Mouse (Mus musculus): ENCODE data around the gene Jpt2.
"Not testable (repeated sequence)": the region's sequence is repeated elsewhere in the genome, so short reads cannot be mapped to it uniquely, and the experiment has no call there.

Jpt2 gene

GRCm38 (mm10) chr17:24960135-24960851, at the start of gene Jpt2:
Gene Jpt2, minus strand, starts transcription at chr17:24960689.
- peak; percentile 97 for DNase-seq

- no peak for DNase-seq
Measured at GRCm38 (mm10) chr17:25007480-25007879, 47.0 kb upstream of the Jpt2 start.

- no peak for DNase-seq
Measured at GRCm38 (mm10) chr17:25005102-25005501, 44.6 kb upstream of the Jpt2 start.

- no peak for DNase-seq
Measured at GRCm38 (mm10) chr17:24994721-24995120, 34.2 kb upstream of the Jpt2 start.

GRCm38 (mm10) chr17:24987221-24987620, 26.7 kb upstream of the Jpt2 start:
- no peak for DNase-seq

GRCm38 (mm10) chr17:24960852-24961715, 595 bp upstream of the Jpt2 start:
- no peak for DNase-seq

DNA sequence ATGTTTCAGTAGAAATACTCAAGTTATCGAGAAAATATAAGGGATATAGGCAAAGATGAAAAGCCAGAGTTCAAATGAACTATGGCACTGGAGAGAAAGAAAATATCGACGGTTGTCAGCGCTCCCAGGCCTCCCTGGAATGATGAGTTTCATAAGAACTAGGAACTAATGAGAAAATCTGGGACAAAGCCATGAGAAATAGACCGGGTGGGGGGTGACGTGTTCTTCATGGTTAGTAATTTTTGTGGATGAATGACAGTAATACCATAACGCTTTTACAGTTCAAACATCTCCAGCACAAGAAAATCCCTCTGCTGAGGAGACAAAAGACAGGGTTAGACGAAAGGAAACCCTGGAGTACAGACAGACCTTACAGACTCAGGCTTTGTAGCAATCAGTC, 1.1 kb downstream of the Jpt2 start:
- no peak for DNase-seq

DNA sequence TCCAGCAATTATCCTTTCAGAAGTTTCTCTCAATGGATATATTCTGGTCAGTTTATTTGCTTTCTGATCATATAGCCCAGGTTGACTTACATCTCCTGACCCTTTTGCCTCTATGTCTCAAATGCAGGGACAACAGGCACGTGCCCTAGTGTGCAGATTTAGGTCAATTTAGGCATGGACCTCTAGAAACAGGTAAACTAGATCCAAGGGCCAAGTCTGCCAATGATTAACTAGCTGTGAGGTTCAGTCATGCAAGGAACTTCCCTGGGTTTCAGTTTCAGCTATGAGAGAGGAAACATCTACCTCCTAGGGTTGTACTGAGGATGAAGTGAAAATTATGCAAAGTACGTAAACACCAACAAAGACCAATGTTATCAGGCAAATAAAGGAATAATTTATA, 7.2 kb downstream of the Jpt2 start:
- no peak for DNase-seq

DNA sequence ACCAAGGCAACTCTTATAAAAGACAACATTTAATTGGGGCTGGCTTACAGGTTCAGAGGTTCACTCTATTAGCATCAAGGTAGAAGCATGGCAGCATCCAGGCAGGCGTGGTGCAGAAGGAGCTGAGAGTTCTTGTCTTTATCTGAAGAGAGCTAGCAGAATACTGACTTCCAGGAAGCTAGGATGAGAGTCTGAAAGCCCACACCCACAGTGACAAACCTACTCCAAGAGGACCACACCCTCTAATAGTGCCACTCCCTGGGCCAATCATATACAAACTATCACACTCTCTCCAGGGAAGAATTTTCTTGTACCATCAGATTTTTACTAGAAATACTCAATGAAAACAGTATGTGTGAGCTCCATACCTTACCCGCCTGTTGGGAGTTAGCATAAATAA, 9.8 kb downstream of the Jpt2 start:
- no peak for DNase-seq

GRCm38 (mm10) chr17:24948204-24948603, 12.3 kb downstream of the Jpt2 start:
- DNase-seq = no peak

DNA sequence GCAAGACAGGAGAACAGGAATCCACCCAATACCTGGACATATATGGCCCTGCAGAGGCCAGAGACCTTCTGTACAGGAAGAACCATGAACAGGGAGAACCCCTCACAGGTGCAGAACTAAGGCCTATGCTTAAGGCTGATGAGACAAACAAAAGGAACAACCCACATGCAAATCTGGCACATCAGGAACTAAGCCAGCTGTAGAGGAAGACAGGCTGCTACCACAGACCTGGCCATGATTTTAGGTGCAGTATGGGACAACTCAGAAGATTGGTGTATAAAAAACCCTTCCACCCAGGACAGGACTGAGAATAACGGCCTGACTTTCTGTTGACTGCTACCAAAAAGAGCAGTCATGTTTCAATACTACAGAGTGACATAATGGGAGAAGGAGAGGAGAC, 16.9 kb downstream of the Jpt2 start:
- DNase-seq = not testable (repeated sequence)

- no peak for DNase-seq
Measured at GRCm38 (mm10) chr17:24943036-24943435, 17.5 kb downstream of the Jpt2 start.

- peak; percentile 27 for DNase-seq
Measured at GRCm38 (mm10) chr17:24942453-24942852, 18.0 kb downstream of the Jpt2 start.

- DNase-seq = no peak
Measured at GRCm38 (mm10) chr17:24937266-24937665, 23.2 kb downstream of the Jpt2 start.

DNA sequence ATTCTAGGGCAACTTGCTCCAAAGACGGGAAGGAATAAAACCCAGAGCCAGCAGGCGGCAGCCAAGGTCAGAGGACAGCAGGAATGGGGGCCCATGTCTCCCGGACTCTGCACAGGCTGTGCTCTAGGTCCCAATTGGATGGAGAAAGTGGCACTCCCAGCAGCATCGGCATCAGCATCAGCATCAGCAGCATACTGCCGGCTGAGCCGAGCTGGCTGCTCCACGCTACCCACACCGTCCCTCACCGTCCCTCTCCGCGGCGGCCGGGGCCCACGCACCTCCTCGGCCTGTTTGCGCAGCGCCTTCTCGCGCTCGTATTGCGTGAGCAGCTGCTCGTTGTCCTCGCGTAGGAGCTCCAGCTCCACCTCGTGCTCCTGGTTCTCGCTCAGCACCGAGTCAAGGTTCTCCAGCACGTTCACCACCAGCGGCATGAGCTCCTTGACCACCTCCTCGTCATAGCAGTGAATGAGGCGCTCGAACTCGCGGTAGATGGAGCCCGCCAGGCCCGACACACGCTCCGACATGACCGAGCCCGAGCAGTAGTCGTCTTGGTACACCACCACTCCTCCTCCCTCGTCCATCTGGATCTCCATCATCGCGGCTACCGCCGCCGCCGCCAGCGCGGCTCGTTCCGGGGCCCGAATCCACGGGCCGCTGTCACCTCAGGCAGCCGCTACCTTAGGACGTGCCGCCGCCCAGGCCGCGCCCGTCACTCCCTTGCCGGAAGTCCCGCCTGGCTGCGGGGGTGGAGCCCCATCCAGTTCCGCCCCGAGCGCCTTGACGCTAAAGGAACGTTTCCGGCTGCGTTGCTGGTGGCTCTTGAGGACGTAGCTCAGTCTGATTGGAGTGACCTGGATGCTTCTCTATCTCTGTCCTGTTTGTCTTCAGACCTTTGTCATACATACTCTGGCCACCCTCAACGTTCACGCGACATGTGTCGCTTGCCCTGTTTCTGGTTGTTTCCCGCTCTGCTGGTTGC, 23.9 kb downstream of the Jpt2 start, which contains the start of gene Mapk8ip3:
Mapk8ip3 (minus strand) TSS at position 719 of the 979 bp plus-strand sequence.
- peak; percentile 94 for DNase-seq

- no peak for DNase-seq
Measured at GRCm38 (mm10) chr17:24935666-24936065, 24.8 kb downstream of the Jpt2 start.

DNA sequence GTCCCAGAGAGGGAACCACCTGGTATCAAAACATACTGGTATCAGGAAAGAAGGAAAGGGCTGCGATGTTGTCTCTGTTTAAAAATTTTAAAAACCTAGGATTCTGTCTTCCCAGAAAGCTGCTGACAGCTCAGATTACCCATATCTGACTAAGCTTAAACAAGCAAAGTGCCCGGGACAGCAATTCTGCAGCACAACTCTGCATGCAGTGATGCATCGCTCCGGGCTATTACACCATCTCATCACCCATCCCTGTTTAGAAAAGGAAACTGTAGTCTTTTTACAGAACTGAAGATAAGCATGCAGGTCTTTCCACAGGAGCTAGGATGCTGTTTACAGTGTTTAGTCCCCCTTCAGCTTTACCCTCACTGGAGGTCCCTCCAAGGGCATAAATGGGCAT, 25.6 kb downstream of the Jpt2 start:
- no peak for DNase-seq

DNA sequence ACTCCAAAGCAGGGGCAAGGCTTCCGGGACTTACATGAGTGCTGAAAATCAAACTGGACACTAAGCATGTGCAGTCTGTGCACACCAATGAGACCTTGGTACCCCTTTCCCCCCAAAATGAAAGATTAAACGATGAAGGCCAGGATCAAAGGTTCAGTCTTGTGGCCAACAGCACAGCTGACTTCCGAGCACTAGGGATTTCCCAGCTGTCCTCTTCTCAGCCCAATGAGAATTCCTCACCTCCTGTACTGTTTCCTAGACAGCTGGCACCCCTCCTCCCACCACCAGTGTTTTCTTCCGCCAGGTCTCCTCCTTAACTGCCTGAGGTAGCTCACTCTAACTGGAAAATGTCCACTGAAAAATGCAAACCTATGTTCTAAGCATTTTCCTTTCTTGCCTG, 27.3 kb downstream of the Jpt2 start:
- no peak for DNase-seq

DNA sequence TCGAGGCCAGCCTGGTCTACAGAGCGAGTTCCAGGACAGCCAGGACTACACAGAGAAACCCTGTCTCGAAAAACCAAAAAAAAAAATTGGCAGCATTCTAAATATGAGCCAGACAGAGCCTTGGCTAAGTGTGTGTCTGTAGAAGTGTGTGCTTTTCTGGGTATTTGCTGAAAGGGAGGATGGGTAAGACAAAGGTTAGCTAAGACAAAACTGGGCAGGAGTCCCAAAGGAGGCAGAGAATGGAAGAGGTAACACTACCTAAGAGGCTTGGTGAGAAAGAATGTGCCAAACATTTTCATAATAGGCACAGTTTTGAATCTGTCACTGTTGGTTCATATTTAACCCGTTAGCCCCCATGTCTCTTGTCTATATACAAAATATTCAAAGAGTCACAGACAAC, 28.1 kb downstream of the Jpt2 start:
- no peak for DNase-seq

DNA sequence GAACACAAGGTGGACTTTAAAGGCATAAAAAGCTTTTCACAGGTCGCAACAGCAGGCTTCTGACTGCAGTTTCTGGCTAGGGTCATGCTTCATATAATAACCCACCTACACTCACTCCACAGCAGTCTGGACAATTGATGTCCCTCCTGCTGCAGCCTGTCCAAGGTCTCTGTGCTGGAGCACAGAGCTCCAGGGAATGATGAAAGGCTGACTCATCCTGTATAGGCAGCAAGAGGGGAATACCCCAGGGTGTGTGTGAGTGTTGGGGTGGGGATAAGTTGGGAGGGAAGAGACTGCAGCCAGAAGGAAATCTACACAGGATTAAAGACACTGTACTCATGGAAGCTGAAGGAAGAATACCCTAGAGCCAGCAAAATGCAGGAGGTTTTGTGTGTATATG, 31.0 kb downstream of the Jpt2 start:
- no peak for DNase-seq

- DNase-seq = no peak
Measured at GRCm38 (mm10) chr17:24923246-24923645, 37.2 kb downstream of the Jpt2 start.

DNA sequence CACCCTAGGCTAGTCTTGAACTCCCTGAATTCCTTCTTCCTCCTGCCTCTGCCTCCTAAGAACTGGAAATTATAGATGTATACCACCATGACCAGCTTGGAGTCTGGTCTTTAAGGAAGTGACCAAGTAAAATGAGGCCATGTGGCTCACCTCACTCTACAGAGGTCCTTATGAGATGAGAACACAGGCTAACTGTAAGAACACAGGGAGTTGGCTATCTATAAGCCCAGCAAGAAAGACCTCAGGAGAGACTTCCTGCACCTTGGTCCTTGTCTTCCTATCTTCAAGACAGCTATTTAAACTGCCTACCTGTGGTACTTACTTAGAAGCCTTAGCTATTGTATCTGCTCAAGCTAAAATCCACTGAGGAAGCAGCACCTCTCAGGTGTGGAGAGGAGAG, 46.5 kb downstream of the Jpt2 start:
- DNase-seq = no peak

- no peak for DNase-seq
Measured at GRCm38 (mm10) chr17:24907591-24907990, 52.9 kb downstream of the Jpt2 start.
